Mouse (Mus musculus): ENCODE data around the gene Patz1. TPM values are rescaled to one million over a fixed set of nuclear protein-coding genes. Genes with fewer than 3 reads are reported as not detected.
A peak's percentile ranks its signal among the peaks of the same experiment; 100 is the strongest.

Patz1 gene
- polyA plus RNA-seq, 1 experiment = 26.9 TPM

DNA sequence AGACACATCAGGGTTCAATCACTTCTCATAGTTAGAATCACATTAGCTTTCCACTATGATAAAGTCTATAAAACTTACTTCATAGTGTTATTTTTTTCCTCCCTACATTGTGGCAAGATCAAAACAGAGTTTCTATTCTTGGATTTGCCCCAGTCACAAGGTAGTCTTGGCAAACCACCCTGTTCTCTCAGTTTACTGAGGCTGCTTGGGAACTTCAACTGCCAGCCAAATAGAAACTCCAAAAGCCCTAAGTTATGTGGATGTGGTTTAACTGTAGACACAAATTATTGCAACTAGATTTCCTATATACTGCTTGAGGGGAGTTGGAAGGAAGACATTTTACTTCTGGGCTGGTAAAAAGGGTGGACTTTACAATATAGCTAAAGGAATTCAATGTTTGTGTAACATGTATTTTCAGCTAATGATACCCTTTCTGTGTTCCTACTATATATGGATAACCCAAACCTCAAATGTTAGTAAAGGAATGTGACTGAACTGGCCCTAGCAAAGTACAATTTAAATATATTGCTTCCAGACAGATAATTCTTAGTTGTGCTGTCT lies 41.3 kb downstream of the Patz1 start, which contains the start of gene Pik3ip1:
Gene Pik3ip1, plus strand, starts transcription at position 511 of the 561 bp plus-strand sequence.
- no peak for DNase-seq (ENCODE audit: low spot score)

GRCm38 (mm10) chr11:3330566-3330965 lies 41.9 kb downstream of the Patz1 start:
- DNase-seq (ENCODE audit: low spot score) = no peak

- DNase-seq (ENCODE audit: low spot score) = no peak
These were observed 42.5 kb downstream of the Patz1 start for GRCm38 (mm10) chr11:3330991-3331750.

GRCm38 (mm10) chr11:3331756-3332642 lies 43.3 kb downstream of the Patz1 start:
- peak; percentile 82 for DNase-seq (ENCODE audit: low spot score)

- DNase-seq (ENCODE audit: low spot score) = no peak
These were observed 44.5 kb downstream of the Patz1 start for GRCm38 (mm10) chr11:3333111-3333695.

DNA sequence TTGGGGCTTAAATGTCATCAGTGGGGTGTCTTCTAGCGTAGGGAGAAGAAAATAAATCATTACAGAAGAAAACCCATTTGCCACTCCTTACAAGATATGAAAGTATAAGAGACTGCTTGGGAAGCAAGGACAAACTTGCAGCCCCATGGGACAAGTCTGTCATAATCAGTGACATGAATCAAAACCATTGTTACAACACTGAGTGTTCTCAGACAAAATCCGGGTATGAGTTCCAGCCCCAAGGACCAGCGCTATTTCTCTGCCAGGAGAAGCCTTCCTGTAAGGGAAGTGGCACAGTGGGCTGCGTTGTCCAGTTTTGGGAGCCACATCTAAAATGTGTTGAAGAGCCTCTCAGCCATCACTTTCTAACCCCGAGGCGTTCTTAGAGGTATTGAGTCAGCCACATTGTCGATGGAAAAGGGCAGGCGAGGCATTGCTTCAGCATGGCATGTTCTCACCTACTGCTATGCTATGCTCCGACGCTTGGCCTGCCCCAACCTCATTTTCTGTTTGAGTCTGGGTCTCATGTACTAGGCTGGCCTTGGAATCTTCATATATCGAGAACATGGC lies 45.6 kb downstream of the Patz1 start:
- no peak for DNase-seq (ENCODE audit: low spot score)

- no peak for DNase-seq (ENCODE audit: low spot score)
These were observed 46.1 kb downstream of the Patz1 start for GRCm38 (mm10) chr11:3334711-3335316.

- no peak for DNase-seq (ENCODE audit: low spot score)
These were observed 47.1 kb downstream of the Patz1 start for GRCm38 (mm10) chr11:3335651-3336216.

DNA sequence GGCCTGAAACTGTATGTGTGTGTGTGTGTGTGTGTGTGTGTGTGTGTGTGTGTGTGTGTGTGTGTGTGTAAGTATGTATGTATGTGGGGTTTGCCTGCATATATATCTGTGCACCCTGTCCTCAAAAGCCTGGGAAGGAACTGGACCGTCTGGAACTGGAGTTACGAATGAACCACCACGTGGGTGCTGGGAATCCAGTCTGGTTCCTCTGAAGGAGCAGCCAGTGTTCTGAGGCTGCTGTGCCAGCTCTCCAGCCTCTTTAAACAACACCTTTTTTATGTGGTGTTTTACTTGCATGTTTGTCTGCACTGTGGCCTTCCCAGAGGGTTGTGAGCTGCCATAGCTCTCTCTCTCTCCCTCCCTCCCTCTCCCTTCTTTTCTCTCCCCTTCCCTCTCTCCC lies 47.9 kb downstream of the Patz1 start:
- DNase-seq (ENCODE audit: low spot score) = no peak

GRCm38 (mm10) chr11:3337173-3337955 lies 48.7 kb downstream of the Patz1 start:
- DNase-seq (ENCODE audit: low spot score) = no peak

- no peak for DNase-seq (ENCODE audit: low spot score)
These were observed 49.3 kb downstream of the Patz1 start for GRCm38 (mm10) chr11:3337961-3338360.

GRCm38 (mm10) chr11:3341476-3341875 lies 52.8 kb downstream of the Patz1 start:
- no peak for DNase-seq (ENCODE audit: low spot score)

DNA sequence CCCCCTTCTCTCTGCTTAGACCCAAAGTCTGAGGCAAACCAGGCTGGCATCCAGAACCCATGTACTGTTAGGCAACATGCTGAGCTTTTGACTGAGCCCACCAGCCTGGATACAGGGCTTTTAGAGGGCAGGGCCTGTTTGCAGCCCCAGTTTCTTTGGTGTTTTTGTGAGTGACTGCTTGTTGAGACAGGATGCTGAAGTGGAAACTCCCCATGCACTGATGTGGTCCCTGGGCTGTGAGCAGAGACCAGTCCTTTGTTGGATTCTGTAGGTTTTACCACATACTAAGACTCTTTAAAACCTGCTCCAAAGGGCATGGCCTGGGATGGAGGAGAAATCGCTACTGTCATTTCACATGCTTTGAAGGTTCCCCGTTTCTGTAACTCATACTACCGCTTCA lies 56.2 kb downstream of the Patz1 start:
- no peak for DNase-seq (ENCODE audit: low spot score)

GRCm38 (mm10) chr11:3346351-3346750 lies 57.7 kb downstream of the Patz1 start:
- DNase-seq (ENCODE audit: low spot score) = no peak

- no peak for DNase-seq (ENCODE audit: low spot score)
These were observed 58.6 kb downstream of the Patz1 start for GRCm38 (mm10) chr11:3347091-3347834.

DNA sequence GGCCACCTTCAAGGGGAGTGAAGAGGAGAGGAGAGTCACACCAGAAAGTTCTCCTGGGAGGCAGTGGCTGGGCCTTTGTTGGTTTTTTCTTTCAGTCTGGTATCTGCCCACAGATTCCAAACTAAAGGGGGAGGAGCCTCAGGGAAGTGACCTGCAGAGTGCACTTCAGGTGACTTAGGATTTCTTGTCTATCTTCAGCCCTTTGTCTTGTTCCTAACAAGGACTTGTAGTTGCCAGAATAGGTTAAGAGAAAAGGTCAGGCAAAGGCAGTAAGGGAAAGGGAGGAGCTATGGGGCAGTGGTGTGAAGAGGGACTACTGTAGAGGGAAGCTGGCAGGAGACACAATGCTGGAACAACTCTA lies 59.1 kb downstream of the Patz1 start:
- no peak for DNase-seq (ENCODE audit: low spot score)

- no peak for DNase-seq (ENCODE audit: low spot score)
These were observed 60.1 kb downstream of the Patz1 start for GRCm38 (mm10) chr11:3348576-3349342.

DNA sequence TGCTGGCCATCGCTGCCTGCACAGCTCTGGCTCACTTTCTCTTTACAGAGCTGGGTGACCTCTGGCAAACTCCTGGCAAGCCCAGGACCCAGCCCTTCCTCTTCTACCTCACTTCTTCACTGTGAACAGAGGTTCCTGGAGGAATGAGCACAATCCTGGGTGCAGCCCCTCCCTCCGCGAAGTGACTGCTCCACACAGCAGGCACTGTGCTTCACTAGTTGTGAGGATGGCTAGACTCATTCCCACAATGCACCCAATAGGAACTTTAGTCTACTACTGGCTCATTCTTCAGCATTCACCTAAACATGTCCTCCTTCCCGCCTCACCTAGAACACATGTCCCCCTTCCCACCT lies 60.6 kb downstream of the Patz1 start:
- no peak for DNase-seq (ENCODE audit: low spot score)

- no peak for DNase-seq (ENCODE audit: low spot score)
These were observed 63.5 kb downstream of the Patz1 start for GRCm38 (mm10) chr11:3352131-3352530.
